Mouse (Mus musculus): Measurements from ENCODE around the gene Utp4. TPM values are rescaled to one million over a fixed set of nuclear protein-coding genes. Genes with fewer than 3 reads are reported as not detected.

The Utp4 gene
- polyA plus RNA-seq, 1 experiment = 36.6 TPM

- 88% methylated on average over 4 of the region's 4 CpGs for WGBS
- no peaks in the 10 kb centered on the region for H3K36me3 ChIP-seq (ENCODE audit: control insufficient read depth, insufficient read depth, low read length)
- H3K27ac ChIP-seq (ENCODE audit: control insufficient read depth, insufficient read depth, low read length) = no peak overlapping the region
- no peak overlapping the region for H3K4me3 ChIP-seq (ENCODE audit: control insufficient read depth, insufficient read depth, low read length)
- DNase-seq = no peak
- TF ChIP-seq POLR2A (IDR thresholded peaks at IDR 0.05; ENCODE audit: control insufficient read depth, extremely low read depth, insufficient read depth, low read length, poor library complexity) = no peak
- no peak for TF ChIP-seq CTCF (IDR thresholded peaks at IDR 0.05; ENCODE audit: borderline replicate concordance, control insufficient read depth, extremely low read depth, insufficient read depth, low read length, poor library complexity)
- H3K27me3 ChIP-seq (ENCODE audit: control insufficient read depth, insufficient read depth, low read length) = no peaks in the 10 kb centered on the region
- no peaks in the 10 kb centered on the region; the same call in 1 of the 2 replicates for H3K4me1 ChIP-seq (replicated peaks; ENCODE audit: control insufficient read depth, insufficient read depth, low read length)
These were observed 58.3 kb downstream of the Utp4 start for GRCm38 (mm10) chr8:106951707-106952106.

DNA sequence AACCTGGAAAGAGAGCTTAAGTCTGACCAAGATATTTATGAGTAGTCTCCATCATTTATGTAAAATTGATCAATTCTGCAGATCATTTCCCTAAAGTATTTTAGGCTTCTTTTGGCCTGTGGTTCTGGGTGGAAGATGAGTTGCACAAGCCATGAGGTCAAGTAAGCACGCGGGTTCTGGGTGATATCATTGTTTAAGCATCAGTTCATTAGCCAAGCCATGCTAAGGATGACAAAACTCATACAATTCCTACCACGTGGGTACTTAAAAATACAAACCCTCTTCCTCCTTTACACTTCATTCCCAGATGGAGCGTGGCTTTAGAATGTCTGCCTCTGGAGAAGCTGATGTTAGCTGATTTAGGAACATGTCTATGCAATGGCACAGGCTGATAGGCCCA lies 60.1 kb downstream of the Utp4 start:
- TF ChIP-seq CTCF (IDR thresholded peaks at IDR 0.05; ENCODE audit: borderline replicate concordance, control insufficient read depth, extremely low read depth, insufficient read depth, low read length, poor library complexity) = no peak
- no peak for TF ChIP-seq POLR2A (IDR thresholded peaks at IDR 0.05; ENCODE audit: control insufficient read depth, extremely low read depth, insufficient read depth, low read length, poor library complexity)
- H3K27me3 ChIP-seq (ENCODE audit: control insufficient read depth, insufficient read depth, low read length) = no peaks in the 10 kb centered on the region
- no peaks in the 10 kb centered on the region for H3K36me3 ChIP-seq (ENCODE audit: control insufficient read depth, insufficient read depth, low read length)
- 90% methylated on average over 4 of the region's 4 CpGs for WGBS
- DNase-seq = no peak
- no peak overlapping the region for H3K27ac ChIP-seq (ENCODE audit: control insufficient read depth, insufficient read depth, low read length)
- H3K4me1 ChIP-seq (replicated peaks; ENCODE audit: control insufficient read depth, insufficient read depth, low read length) = no peaks in the 10 kb centered on the region; the same call in 1 of the 2 replicates
- no peak overlapping the region for H3K4me3 ChIP-seq (ENCODE audit: control insufficient read depth, insufficient read depth, low read length)

GRCm38 (mm10) chr8:106957086-106957485 lies 63.6 kb downstream of the Utp4 start:
- H3K27ac ChIP-seq (ENCODE audit: control insufficient read depth, insufficient read depth, low read length) = no peak overlapping the region
- H3K36me3 ChIP-seq (ENCODE audit: control insufficient read depth, insufficient read depth, low read length) = no peaks in the 10 kb centered on the region
- no peak for TF ChIP-seq CTCF (IDR thresholded peaks at IDR 0.05; ENCODE audit: borderline replicate concordance, control insufficient read depth, extremely low read depth, insufficient read depth, low read length, poor library complexity)
- no peak for TF ChIP-seq POLR2A (IDR thresholded peaks at IDR 0.05; ENCODE audit: control insufficient read depth, extremely low read depth, insufficient read depth, low read length, poor library complexity)
- no peak overlapping the region for H3K4me3 ChIP-seq (ENCODE audit: control insufficient read depth, insufficient read depth, low read length)
- H3K27me3 ChIP-seq (ENCODE audit: control insufficient read depth, insufficient read depth, low read length) = no peaks in the 10 kb centered on the region
- no peaks in the 10 kb centered on the region for H3K4me1 ChIP-seq (replicated peaks; ENCODE audit: control insufficient read depth, insufficient read depth, low read length)
- DNase-seq = no peak
- 93% methylated on average over 3 of the region's 3 CpGs for WGBS

DNA sequence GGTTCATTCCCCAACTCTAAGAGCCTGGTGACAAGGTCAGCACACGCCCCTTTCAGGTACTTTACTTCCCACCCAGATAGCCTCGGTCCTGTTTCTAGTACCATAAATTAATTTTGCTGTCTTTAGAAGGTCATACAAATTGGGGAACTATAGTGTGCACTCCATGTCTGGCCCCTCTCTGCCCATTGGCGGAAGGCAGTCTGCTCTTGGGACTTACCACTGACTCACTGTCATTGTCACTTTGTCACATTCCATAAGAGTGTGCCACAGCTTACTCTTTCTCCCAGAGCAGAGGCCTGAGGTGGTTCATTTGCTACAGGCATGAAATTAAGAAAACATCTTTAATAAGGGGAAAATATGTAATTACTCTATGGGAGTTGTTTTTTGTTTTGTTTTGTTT lies 64.8 kb downstream of the Utp4 start:
- no peak overlapping the region for H3K27ac ChIP-seq (ENCODE audit: control insufficient read depth, insufficient read depth, low read length)
- H3K4me3 ChIP-seq (ENCODE audit: control insufficient read depth, insufficient read depth, low read length) = no peak overlapping the region
- DNase-seq = no peak
- no peak for TF ChIP-seq POLR2A (IDR thresholded peaks at IDR 0.05; ENCODE audit: control insufficient read depth, extremely low read depth, insufficient read depth, low read length, poor library complexity)
- no peak for TF ChIP-seq CTCF (IDR thresholded peaks at IDR 0.05; ENCODE audit: borderline replicate concordance, control insufficient read depth, extremely low read depth, insufficient read depth, low read length, poor library complexity)
- no peaks in the 10 kb centered on the region for H3K36me3 ChIP-seq (ENCODE audit: control insufficient read depth, insufficient read depth, low read length)
- H3K4me1 ChIP-seq (replicated peaks; ENCODE audit: control insufficient read depth, insufficient read depth, low read length) = no peaks in the 10 kb centered on the region
- no peaks in the 10 kb centered on the region for H3K27me3 ChIP-seq (ENCODE audit: control insufficient read depth, insufficient read depth, low read length)
- 77% methylated on average over 3 of the region's 3 CpGs for WGBS

- Histone ChIP-seq H3K4me3 (ENCODE audit: control insufficient read depth, insufficient read depth, low read length) (no peak overlapping the region), H3K27ac (ENCODE audit: control insufficient read depth, insufficient read depth, low read length) (no peak overlapping the region), H3K4me1 (replicated peaks; ENCODE audit: control insufficient read depth, insufficient read depth, low read length) (no peaks in the 10 kb centered on the region), H3K36me3 (ENCODE audit: control insufficient read depth, insufficient read depth, low read length) (no peaks in the 10 kb centered on the region), H3K27me3 (ENCODE audit: control insufficient read depth, insufficient read depth, low read length) (no peaks in the 10 kb centered on the region)
- 86% methylated on average over 2 of the region's 2 CpGs for WGBS
- no peak for DNase-seq
- TF ChIP-seq CTCF (IDR thresholded peaks at IDR 0.05; ENCODE audit: borderline replicate concordance, control insufficient read depth, extremely low read depth, insufficient read depth, low read length, poor library complexity) (no peak), POLR2A (IDR thresholded peaks at IDR 0.05; ENCODE audit: control insufficient read depth, extremely low read depth, insufficient read depth, low read length, poor library complexity) (no peak)
These were observed 66.2 kb downstream of the Utp4 start for GRCm38 (mm10) chr8:106959626-106960025.

GRCm38 (mm10) chr8:106962322-106962721 lies 68.9 kb downstream of the Utp4 start:
- no peaks in the 10 kb centered on the region for H3K27me3 ChIP-seq (ENCODE audit: control insufficient read depth, insufficient read depth, low read length)
- DNase-seq = no peak
- 93% methylated on average over 3 of the region's 3 CpGs for WGBS
- no peak for TF ChIP-seq POLR2A (IDR thresholded peaks at IDR 0.05; ENCODE audit: control insufficient read depth, extremely low read depth, insufficient read depth, low read length, poor library complexity)
- no peak for TF ChIP-seq CTCF (IDR thresholded peaks at IDR 0.05; ENCODE audit: borderline replicate concordance, control insufficient read depth, extremely low read depth, insufficient read depth, low read length, poor library complexity)
- no peaks in the 10 kb centered on the region for H3K4me1 ChIP-seq (replicated peaks; ENCODE audit: control insufficient read depth, insufficient read depth, low read length)
- H3K4me3 ChIP-seq (ENCODE audit: control insufficient read depth, insufficient read depth, low read length) = no peak overlapping the region
- H3K36me3 ChIP-seq (ENCODE audit: control insufficient read depth, insufficient read depth, low read length) = no peaks in the 10 kb centered on the region
- H3K27ac ChIP-seq (ENCODE audit: control insufficient read depth, insufficient read depth, low read length) = no peak overlapping the region

DNA sequence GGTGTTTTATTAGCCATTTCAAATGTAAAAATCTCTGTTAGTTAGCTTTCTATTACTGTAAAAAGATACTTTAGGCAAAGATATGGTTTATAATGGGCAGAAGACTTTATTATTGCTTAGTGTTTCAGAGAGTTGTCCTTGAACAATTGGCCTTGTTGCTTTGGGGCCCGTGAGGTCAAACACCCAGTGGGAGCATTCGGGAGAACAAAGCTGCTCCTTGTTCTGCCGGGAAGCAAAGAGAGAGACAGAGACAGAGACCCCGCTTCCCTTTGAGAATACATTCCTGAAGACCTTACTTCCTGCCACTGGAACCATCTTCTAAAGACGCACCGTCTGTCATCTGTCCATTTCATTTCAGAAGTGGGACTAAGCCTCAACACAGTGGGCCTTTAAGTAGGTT lies 69.9 kb downstream of the Utp4 start:
- Histone ChIP-seq H3K27me3 (ENCODE audit: control insufficient read depth, insufficient read depth, low read length) (no peaks in the 10 kb centered on the region), H3K27ac (ENCODE audit: control insufficient read depth, insufficient read depth, low read length) (no peak overlapping the region), H3K36me3 (ENCODE audit: control insufficient read depth, insufficient read depth, low read length) (no peaks in the 10 kb centered on the region), H3K4me1 (replicated peaks; ENCODE audit: control insufficient read depth, insufficient read depth, low read length) (no peaks in the 10 kb centered on the region), H3K4me3 (ENCODE audit: control insufficient read depth, insufficient read depth, low read length) (no peak overlapping the region)
- TF ChIP-seq POLR2A (IDR thresholded peaks at IDR 0.05; ENCODE audit: control insufficient read depth, extremely low read depth, insufficient read depth, low read length, poor library complexity) (no peak), CTCF (IDR thresholded peaks at IDR 0.05; ENCODE audit: borderline replicate concordance, control insufficient read depth, extremely low read depth, insufficient read depth, low read length, poor library complexity) (no peak)
- WGBS = 89% methylated on average over 6 of the region's 6 CpGs
- DNase-seq = no peak
